Mouse (Mus musculus): ENCODE results near the gene Hpse2. TPM values are rescaled to one million over a fixed set of nuclear protein-coding genes. Genes with fewer than 3 reads are reported as not detected.
"Not testable (repeated sequence)": the region's sequence is repeated elsewhere in the genome, so short reads cannot be mapped to it uniquely, and the experiment has no call there.

The Hpse2 gene
- polyA plus RNA-seq, 1 experiment from 2014 or later = 6.0 TPM

- H3K4me3 ChIP-seq = peak overlapping the region; percentile 56
- H3K36me3 ChIP-seq (replicated peaks) = no peaks in the 10 kb centered on the region
- DNase-seq (ENCODE audit: low spot score) = peak; percentile 66
- peak overlapping the region; percentile 58 for H3K27ac ChIP-seq (replicated peaks)
- H3K9me3 ChIP-seq = no peaks in the 10 kb centered on the region
- H3K4me1 ChIP-seq = peaks cover 36% of the 10 kb centered on the region
- peaks cover 91% of the 10 kb centered on the region for H3K27me3 ChIP-seq (replicated peaks; ENCODE audit: low read depth, poor library complexity, severe bottlenecking)
- WGBS = 1% methylated on average over 19 of the region's 19 CpGs
Observed at GRCm38 (mm10) chr19:43384346-43384977, 3.7 kb downstream of the Hpse2 start.

GRCm38 (mm10) chr19:43358830-43359229 is 29.3 kb downstream of the Hpse2 start:
- no peaks in the 10 kb centered on the region for H3K4me1 ChIP-seq
- H3K4me3 ChIP-seq = no peak overlapping the region
- no peaks in the 10 kb centered on the region for H3K27me3 ChIP-seq (replicated peaks; ENCODE audit: low read depth, poor library complexity, severe bottlenecking)
- no peaks in the 10 kb centered on the region for H3K36me3 ChIP-seq (replicated peaks)
- 89% methylated on average over 3 of the region's 3 CpGs for WGBS
- H3K9me3 ChIP-seq = no peaks in the 10 kb centered on the region
- no peak for DNase-seq (ENCODE audit: low spot score)
- no peak overlapping the region for H3K27ac ChIP-seq (replicated peaks)

GRCm38 (mm10) chr19:43311125-43311524 is 77.0 kb downstream of the Hpse2 start:
- H3K4me1 ChIP-seq = no peaks in the 10 kb centered on the region
- H3K4me3 ChIP-seq = no peak overlapping the region
- H3K36me3 ChIP-seq (replicated peaks) = no peaks in the 10 kb centered on the region
- H3K9me3 ChIP-seq = peaks cover 7% of the 10 kb centered on the region; the same call in 1 of the 2 replicates
- peak; percentile 21 for DNase-seq (ENCODE audit: low spot score)
- no peaks in the 10 kb centered on the region for H3K27me3 ChIP-seq (replicated peaks; ENCODE audit: low read depth, poor library complexity, severe bottlenecking)
- no peak overlapping the region for H3K27ac ChIP-seq (replicated peaks)

GRCm38 (mm10) chr19:43306756-43307155 is 81.4 kb downstream of the Hpse2 start:
- Histone ChIP-seq H3K4me1 (no peaks in the 10 kb centered on the region), H3K27me3 (replicated peaks; ENCODE audit: low read depth, poor library complexity, severe bottlenecking) (no peaks in the 10 kb centered on the region), H3K4me3 (no peak overlapping the region), H3K36me3 (replicated peaks) (no peaks in the 10 kb centered on the region), H3K9me3 (peaks cover 9% of the 10 kb centered on the region; the same call in 1 of the 2 replicates), H3K27ac (replicated peaks) (no peak overlapping the region)
- no peak for DNase-seq (ENCODE audit: low spot score)

GRCm38 (mm10) chr19:43281336-43281735 is 106.8 kb downstream of the Hpse2 start:
- DNase-seq (ENCODE audit: low spot score); H3K27me3 ChIP-seq (replicated peaks; ENCODE audit: low read depth, poor library complexity, severe bottlenecking); H3K27ac ChIP-seq (replicated peaks); H3K9me3 ChIP-seq; H3K36me3 ChIP-seq (replicated peaks); H3K4me3 ChIP-seq; H3K4me1 ChIP-seq: not testable (repeated sequence)
- WGBS = 93% methylated on average over 1 of the region's 1 CpGs

- no peak for DNase-seq (ENCODE audit: low spot score)
- no peak overlapping the region for H3K27ac ChIP-seq (replicated peaks)
- H3K4me1 ChIP-seq = no peaks in the 10 kb centered on the region
- no peaks in the 10 kb centered on the region for H3K9me3 ChIP-seq
- no peaks in the 10 kb centered on the region for H3K27me3 ChIP-seq (replicated peaks; ENCODE audit: low read depth, poor library complexity, severe bottlenecking)
- WGBS = 88% methylated on average over 4 of the region's 4 CpGs
- H3K4me3 ChIP-seq = no peak overlapping the region
- no peaks in the 10 kb centered on the region for H3K36me3 ChIP-seq (replicated peaks)
Observed at GRCm38 (mm10) chr19:43243993-43244392, 144.2 kb downstream of the Hpse2 start.

- 59% methylated on average over 3 of the region's 3 CpGs for WGBS
- no peaks in the 10 kb centered on the region for H3K9me3 ChIP-seq
- no peaks in the 10 kb centered on the region for H3K36me3 ChIP-seq (replicated peaks)
- H3K27me3 ChIP-seq (replicated peaks; ENCODE audit: low read depth, poor library complexity, severe bottlenecking) = no peaks in the 10 kb centered on the region
- H3K4me3 ChIP-seq = no peak overlapping the region
- no peaks in the 10 kb centered on the region for H3K4me1 ChIP-seq
- no peak overlapping the region for H3K27ac ChIP-seq (replicated peaks)
- DNase-seq (ENCODE audit: low spot score) = peak; percentile 24
Observed at GRCm38 (mm10) chr19:43231711-43232110, 156.4 kb downstream of the Hpse2 start.

- 79% methylated on average over 3 of the region's 3 CpGs for WGBS
- Histone ChIP-seq H3K4me1 (no peaks in the 10 kb centered on the region), H3K9me3 (no peaks in the 10 kb centered on the region), H3K27me3 (replicated peaks; ENCODE audit: low read depth, poor library complexity, severe bottlenecking) (no peaks in the 10 kb centered on the region), H3K4me3 (no peak overlapping the region), H3K27ac (replicated peaks) (no peak overlapping the region), H3K36me3 (replicated peaks) (no peaks in the 10 kb centered on the region)
- DNase-seq (ENCODE audit: low spot score) = no peak
Observed at GRCm38 (mm10) chr19:43193562-43193961, 194.6 kb downstream of the Hpse2 start.

GRCm38 (mm10) chr19:43175437-43175965 is 212.7 kb downstream of the Hpse2 start:
- Histone ChIP-seq H3K9me3 (no peaks in the 10 kb centered on the region), H3K36me3 (replicated peaks) (no peaks in the 10 kb centered on the region), H3K4me3 (no peak overlapping the region), H3K27me3 (replicated peaks; ENCODE audit: low read depth, poor library complexity, severe bottlenecking) (no peaks in the 10 kb centered on the region), H3K4me1 (no peaks in the 10 kb centered on the region), H3K27ac (replicated peaks) (no peak overlapping the region)
- 88% methylated on average over 3 of the region's 3 CpGs for WGBS
- DNase-seq (ENCODE audit: low spot score) = no peak

- Histone ChIP-seq H3K4me3 (no peak overlapping the region), H3K36me3 (replicated peaks) (no peaks in the 10 kb centered on the region), H3K4me1 (no peaks in the 10 kb centered on the region), H3K27me3 (replicated peaks; ENCODE audit: low read depth, poor library complexity, severe bottlenecking) (no peaks in the 10 kb centered on the region), H3K9me3 (no peaks in the 10 kb centered on the region), H3K27ac (replicated peaks) (no peak overlapping the region)
- WGBS = 77% methylated on average over 2 of the region's 2 CpGs
- no peak for DNase-seq (ENCODE audit: low spot score)
Observed at GRCm38 (mm10) chr19:43174812-43175211, 213.3 kb downstream of the Hpse2 start.

GRCm38 (mm10) chr19:43156085-43156484 is 232.1 kb downstream of the Hpse2 start:
- Histone ChIP-seq H3K4me3 (no peak overlapping the region), H3K4me1 (peaks cover 4% of the 10 kb centered on the region; the same call in 1 of the 2 replicates), H3K36me3 (replicated peaks) (no peaks in the 10 kb centered on the region), H3K9me3 (no peaks in the 10 kb centered on the region), H3K27me3 (replicated peaks; ENCODE audit: low read depth, poor library complexity, severe bottlenecking) (no peaks in the 10 kb centered on the region), H3K27ac (replicated peaks) (no peak overlapping the region)
- no peak for DNase-seq (ENCODE audit: low spot score)
- 61% methylated on average over 8 of the region's 8 CpGs for WGBS

- Histone ChIP-seq H3K9me3 (no peaks in the 10 kb centered on the region), H3K27me3 (replicated peaks; ENCODE audit: low read depth, poor library complexity, severe bottlenecking) (no peaks in the 10 kb centered on the region), H3K4me3 (no peak overlapping the region), H3K4me1 (peaks cover 4% of the 10 kb centered on the region; the same call in 1 of the 2 replicates), H3K36me3 (replicated peaks) (no peaks in the 10 kb centered on the region), H3K27ac (replicated peaks) (no peak overlapping the region)
- WGBS = 87% methylated on average over 5 of the region's 5 CpGs
- DNase-seq (ENCODE audit: low spot score) = no peak
Observed at GRCm38 (mm10) chr19:43155582-43155981, 232.6 kb downstream of the Hpse2 start.

GRCm38 (mm10) chr19:43147901-43148300 is 240.3 kb downstream of the Hpse2 start:
- Histone ChIP-seq H3K27me3 (replicated peaks; ENCODE audit: low read depth, poor library complexity, severe bottlenecking) (no peaks in the 10 kb centered on the region), H3K9me3 (no peaks in the 10 kb centered on the region), H3K4me1 (peaks cover 6% of the 10 kb centered on the region), H3K27ac (replicated peaks) (no peak overlapping the region; the same call in 1 of the 2 replicates), H3K36me3 (replicated peaks) (no peaks in the 10 kb centered on the region), H3K4me3 (no peak overlapping the region)
- 69% methylated on average over 6 of the region's 6 CpGs for WGBS
- DNase-seq (ENCODE audit: low spot score) = no peak

Data from embryonic facial prominence, embryonic 10.5 days (tissue).